Comparison of ENCODE assay signal across 8 mouse cellular contexts in genomic region chr6:71950592-71950991, GRCm38 (mm10). TPM values are rescaled to one million over a fixed set of nuclear protein-coding genes. Genes with fewer than 3 reads are reported as not detected.
DNase-seq lines count a peak whose midpoint lies in the region.
"Had no signal": no experiment of that assay in that cellular context is flagged by ENCODE, and none has a peak within 500 bp of the region (broad histone marks: within the 10 kb centered on the region; RNA-seq: fewer than 3 reads in every experiment).

No protein-coding gene starts in this region.

- intact Hi-C loops in left cerebral cortex, postnatal 4 days (cut with DNase I): no loop called here
- intact Hi-C loops in left cerebral cortex, postnatal 10 days (cut with DNase I): no loop called here
- intact Hi-C loops in heart, postnatal 10 days (cut with DNase I): no loop called here

- H3K79me2 ChIP-seq in macrophage (ENCODE audit: inconsistent target): no peaks in the 10 kb centered on the region

- H3K4me3 ChIP-seq in macrophage (ENCODE audit: inconsistent target): no peak overlapping the region
- H3K4me3 ChIP-seq: myocyte had no signal

- H3K27ac ChIP-seq in macrophage: peak overlapping the region; percentile 78

- WGBS in macrophage (ENCODE audit: missing documents): 42% methylated on average over 3 of the region's 3 CpGs

- DNase-seq in left cerebral cortex, postnatal 4 days: peak; percentile 19
- DNase-seq in left cerebral cortex, postnatal 10 days (ENCODE audit: extremely low spot score in 1 of 2, low spot score in 2 of 2): no peak
- DNase-seq in adrenal gland, postnatal 10 days: peak; percentile 93
- DNase-seq in heart, postnatal 10 days: peak; percentile 63 to 72
- no peak for DNase-seq in right cerebral cortex, postnatal 4 days
- DNase-seq in thymus, adult 18-20 months: no peak

- H3K36me3 ChIP-seq in macrophage (ENCODE audit: inconsistent target): no peaks in the 10 kb centered on the region; the same call in 1 of the 2 replicates

RNA-seq across cellular contexts. Expression of gene Polr1a, which starts 41.7 kb away (rescaled TPM):
- 10 to 100 TPM; 36.7 to 40.3 TPM for total RNA-seq in left cerebral cortex, postnatal 4 days (2021)
- 10 to 100 TPM; 33.5 to 37.2 TPM for total RNA-seq in left cerebral cortex, postnatal 10 days (2021)
- total RNA-seq in adrenal gland, postnatal 10 days (2021): 10 to 100 TPM; 46.3 to 55.4 TPM
- total RNA-seq in heart, postnatal 10 days (2021): 10 to 100 TPM; 36.7 to 42.3 TPM
- 10 to 100 TPM in 24 of 26 experiments, 1 to 10 TPM in 2; 9.3 to 50.1 (median 26.3) TPM for total RNA-seq in macrophage (2018; cell fraction: chromatin; rRNA removed)
- total RNA-seq in macrophage (2018; cell fraction: cytosol; rRNA removed): 10 to 100 TPM in 11 of 26 experiments, 1 to 10 TPM in 15; 5.5 to 15.6 (median 9.3) TPM
- total RNA-seq in macrophage (2018; cell fraction: nucleus; rRNA removed): 10 to 100 TPM in 20 of 26 experiments, 1 to 10 TPM in 6; 5.1 to 50.8 (median 13.2) TPM
- polyA plus RNA-seq in macrophage (2018): 6.1 to 26.9 TPM (median 16.6 TPM) in 3 replicates

RNA-seq across cellular contexts. Expression of gene Ptcd3, which starts 42.0 kb away (rescaled TPM):
- 10 to 100 TPM; 77.3 to 80.5 TPM for total RNA-seq in left cerebral cortex, postnatal 4 days (2021)
- 10 to 100 TPM; 70.2 to 76.2 TPM for total RNA-seq in left cerebral cortex, postnatal 10 days (2021)
- total RNA-seq in adrenal gland, postnatal 10 days (2021): 100 to 1,000 TPM; 115 to 136 TPM
- 100 to 1,000 TPM; 112 to 114 TPM for total RNA-seq in heart, postnatal 10 days (2021)
- 100 to 1,000 TPM in 7 of 26 experiments, 10 to 100 TPM in 19; 17.0 to 123 (median 77.9) TPM for total RNA-seq in macrophage (2018; cell fraction: chromatin; rRNA removed)
- total RNA-seq in macrophage (2018; cell fraction: cytosol; rRNA removed): 10 to 100 TPM; 10.5 to 19.9 (median 14.5) TPM
- total RNA-seq in macrophage (2018; cell fraction: nucleus; rRNA removed): 100 to 1,000 TPM in 2 of 26 experiments, 10 to 100 TPM in 24; 11.6 to 119 (median 36.1) TPM
- polyA plus RNA-seq in macrophage (2018): 13.1 to 37.8 TPM (median 34.7 TPM) in 3 replicates

Comparison
In these comparisons a context has a peak if more than half of its experiments do, and no peak if none do; other contexts are left out.
1. DNase-seq: peak in left cerebral cortex, postnatal 4 days (single experiment), adrenal gland, postnatal 10 days (single experiment) and heart, postnatal 10 days (2 of 2); none in left cerebral cortex, postnatal 10 days (0 of 2), right cerebral cortex, postnatal 4 days (single experiment) and thymus, adult 18-20 months (0 of 2).